Mouse (Mus musculus) cerebellum, postnatal 25 days (tissue): ENCODE measurements around the gene Gas7.

Experiments
- DNase-seq, 2 experiments: peaks; one replicate each; pipeline ENCODE4 v3.0.0; 2021; ENCODE audit warnings: mixed read lengths in 2 of 2

Gene Gas7

GRCm38 (mm10) chr11:67454874-67455526, at the start of gene Gas7:
TSS of gene Gas7 (plus strand) at chr11:67455437.
- DNase-seq = peak; percentile 54 to 59

GRCm38 (mm10) chr11:67414346-67414940, 40.8 kb upstream of the Gas7 start:
- DNase-seq = peak; percentile 30 to 34

GRCm38 (mm10) chr11:67423575-67423974, 31.7 kb upstream of the Gas7 start:
- no peak for DNase-seq

GRCm38 (mm10) chr11:67428196-67428595, 27.0 kb upstream of the Gas7 start:
- DNase-seq = peak; percentile 35 to 54

- DNase-seq = no peak
Observed at GRCm38 (mm10) chr11:67429836-67430235, 25.4 kb upstream of the Gas7 start.

- no peak for DNase-seq
Observed at GRCm38 (mm10) chr11:67431116-67431645, 24.1 kb upstream of the Gas7 start.

GRCm38 (mm10) chr11:67431864-67432263, 23.4 kb upstream of the Gas7 start:
- no peak for DNase-seq

GRCm38 (mm10) chr11:67433763-67434162, 21.5 kb upstream of the Gas7 start:
- no peak for DNase-seq

GRCm38 (mm10) chr11:67438746-67439145, 16.5 kb upstream of the Gas7 start:
- DNase-seq = no peak

- no peak for DNase-seq
Observed at GRCm38 (mm10) chr11:67445058-67445825, 10.0 kb upstream of the Gas7 start.

GRCm38 (mm10) chr11:67451525-67451924, 3.7 kb upstream of the Gas7 start:
- DNase-seq = no peak

GRCm38 (mm10) chr11:67455527-67455981, 317 bp downstream of the Gas7 start:
- DNase-seq = peak; percentile 30 to 45

GRCm38 (mm10) chr11:67456029-67456428, 792 bp downstream of the Gas7 start:
- peak; percentile 28 to 31 for DNase-seq

- no peak for DNase-seq
Observed at GRCm38 (mm10) chr11:67458171-67458570, 2.9 kb downstream of the Gas7 start.

GRCm38 (mm10) chr11:67467132-67467531, 11.9 kb downstream of the Gas7 start:
- no peak for DNase-seq

- DNase-seq = peak in 1 of 2 experiments; percentile 15
Observed at GRCm38 (mm10) chr11:67468846-67469245, 13.6 kb downstream of the Gas7 start.

GRCm38 (mm10) chr11:67474590-67474989, 19.4 kb downstream of the Gas7 start:
- no peak for DNase-seq

- no peak for DNase-seq
Observed at GRCm38 (mm10) chr11:67479534-67479933, 24.3 kb downstream of the Gas7 start.

GRCm38 (mm10) chr11:67480204-67480956, 25.1 kb downstream of the Gas7 start:
- DNase-seq = no peak

GRCm38 (mm10) chr11:67481691-67482090, 26.5 kb downstream of the Gas7 start:
- no peak for DNase-seq

GRCm38 (mm10) chr11:67482217-67482760, 27.1 kb downstream of the Gas7 start:
- DNase-seq = peak in 1 of 2 experiments; percentile 34

GRCm38 (mm10) chr11:67488156-67488555, 32.9 kb downstream of the Gas7 start:
- no peak for DNase-seq
